Mouse (Mus musculus) hindbrain, embryonic 14.5 days (tissue): ENCODE data around the gene Dph3. TPM values are rescaled to one million over a fixed set of nuclear protein-coding genes. Genes with fewer than 3 reads are reported as not detected.

Experiments
- ATAC-seq: fragments of 200-750 bp; cut with Nextera tagmentation; 2 replicates; pipeline ENCODE4 v1.8.0; 2017; ENCODE audit warnings: moderate number of reproducible peaks, mild to moderate bottlenecking, moderate TSS enrichment, moderate library complexity; ENCODE audit not compliant: low FRiP score
- DNase-seq: peaks from one replicate; pipeline ENCODE4 v3.0.0-alpha.2; 2015; ENCODE audit warnings: low spot score
- H3K27ac ChIP-seq: fragments of 300-500 bp; sonication (generic); 2 replicates; pipeline ENCODE4 v1.5.1; 2014; ENCODE audit warnings: mild to moderate bottlenecking, moderate library complexity
- H3K27me3 ChIP-seq: fragments of 300-500 bp; sonication (generic); 2 replicates; pipeline ENCODE4 v1.6.1; 2014; ENCODE audit warnings: mild to moderate bottlenecking, low read length, mixed read lengths; ENCODE audit not compliant: control insufficient read depth, insufficient read depth
- H3K36me3 ChIP-seq: fragments of 300-500 bp; sonication (generic); replicated peaks from 2 replicates; pipeline ENCODE4 v1.6.1; 2014; ENCODE audit not compliant: control insufficient read depth, insufficient read depth
- H3K4me1 ChIP-seq: fragments of 300-500 bp; sonication (generic); replicated peaks from 2 replicates; pipeline ENCODE4 v1.6.1; 2014; ENCODE audit warnings: antibody characterized with exemption, low read length, mixed read lengths; ENCODE audit not compliant: control insufficient read depth, insufficient read depth
- H3K4me2 ChIP-seq: fragments of 300-500 bp; sonication (generic); replicated peaks from 2 replicates; pipeline ENCODE4 v1.6.1; 2014; ENCODE audit warnings: mild to moderate bottlenecking, moderate library complexity
- H3K4me3 ChIP-seq: fragments of 300-500 bp; sonication (generic); replicated peaks from 2 replicates; pipeline ENCODE4 v1.5.1; 2014; ENCODE audit warnings: mild to moderate bottlenecking, low read length
- H3K9ac ChIP-seq: fragments of 300-500 bp; sonication (generic); 2 replicates; pipeline ENCODE4 v1.6.1; 2014
- H3K9me3 ChIP-seq: fragments of 300-500 bp; sonication (generic); 2 replicates; pipeline ENCODE4 v1.6.1; 2016; ENCODE audit warnings: low read length; ENCODE audit not compliant: control insufficient read depth
- WGBS: fragments of 180-500 bp; shearing (Covaris S2); extraction: QIAGEN DNeasy Blood & Tissue Kit; methylation state at CpG from one replicate; pipeline ENCODE4 v1.1.7; 2014; 5-methylcytosine and 5-hydroxymethylcytosine counted together
- polyA plus RNA-seq: library from polyadenylated mRNA; unstranded; fragments of >200 nt; fragmentation: Nextera tagmentation; extraction: Ambion mirVana; gene quantifications from 2 replicates; pipeline ENCODE4 v1.2.1, GENCODE M21; 2014

The Dph3 gene
- polyA plus RNA-seq, 1 experiment from 2014 or later: 74.9 TPM

GRCm38 (mm10) chr14:32042108-32042507 is 43.4 kb downstream of the Dph3 start:
- DNase-seq: no peak
- no peak overlapping the region for H3K27ac ChIP-seq
- no peak for ATAC-seq
- H3K36me3 ChIP-seq: no peaks in the 10 kb centered on the region
- no peak overlapping the region for H3K9ac ChIP-seq
- WGBS: 85% methylated on average over 5 of the region's 5 CpGs
- H3K9me3 ChIP-seq: no peaks in the 10 kb centered on the region
- H3K4me3 ChIP-seq: no peak overlapping the region
- H3K27me3 ChIP-seq: no peaks in the 10 kb centered on the region
- no peak overlapping the region for H3K4me2 ChIP-seq
- no peaks in the 10 kb centered on the region for H3K4me1 ChIP-seq

GRCm38 (mm10) chr14:32037661-32038252 is 47.8 kb downstream of the Dph3 start:
- DNase-seq (no peak), ATAC-seq (no peak)
- WGBS: 84% methylated on average over 8 of the region's 8 CpGs
- Histone ChIP-seq H3K9ac (no peak overlapping the region), H3K27ac (no peak overlapping the region), H3K9me3 (no peaks in the 10 kb centered on the region), H3K36me3 (no peaks in the 10 kb centered on the region), H3K4me3 (no peak overlapping the region), H3K27me3 (no peaks in the 10 kb centered on the region), H3K4me1 (no peaks in the 10 kb centered on the region), H3K4me2 (no peak overlapping the region)

DNA sequence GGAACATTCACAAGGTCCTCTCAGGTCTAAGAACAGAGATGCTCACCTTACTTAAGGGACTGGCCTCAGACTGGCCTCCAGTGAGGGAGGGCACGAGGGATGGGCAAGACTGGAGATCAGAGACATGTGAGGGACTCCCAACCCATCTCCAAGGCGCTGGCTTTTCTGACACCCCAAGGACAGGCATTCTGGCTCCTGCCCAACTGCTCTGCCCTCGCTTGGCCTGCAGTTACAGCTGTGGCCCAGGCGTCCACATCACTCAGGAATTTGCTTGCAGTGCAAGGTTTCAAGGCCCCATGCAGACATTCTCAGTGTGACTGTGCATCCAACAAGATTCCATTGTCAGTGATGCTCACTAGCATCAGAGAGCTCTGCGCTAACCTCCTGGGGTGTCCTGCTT is 49.0 kb downstream of the Dph3 start:
- DNase-seq (no peak), ATAC-seq (no peak)
- H3K27ac ChIP-seq: no peak overlapping the region
- no peaks in the 10 kb centered on the region for H3K27me3 ChIP-seq
- no peaks in the 10 kb centered on the region for H3K4me1 ChIP-seq
- H3K9ac ChIP-seq: no peak overlapping the region
- H3K9me3 ChIP-seq: no peaks in the 10 kb centered on the region
- H3K4me2 ChIP-seq: no peak overlapping the region
- H3K36me3 ChIP-seq: no peaks in the 10 kb centered on the region
- WGBS: 72% methylated on average over 5 of the region's 5 CpGs
- no peak overlapping the region for H3K4me3 ChIP-seq

DNA sequence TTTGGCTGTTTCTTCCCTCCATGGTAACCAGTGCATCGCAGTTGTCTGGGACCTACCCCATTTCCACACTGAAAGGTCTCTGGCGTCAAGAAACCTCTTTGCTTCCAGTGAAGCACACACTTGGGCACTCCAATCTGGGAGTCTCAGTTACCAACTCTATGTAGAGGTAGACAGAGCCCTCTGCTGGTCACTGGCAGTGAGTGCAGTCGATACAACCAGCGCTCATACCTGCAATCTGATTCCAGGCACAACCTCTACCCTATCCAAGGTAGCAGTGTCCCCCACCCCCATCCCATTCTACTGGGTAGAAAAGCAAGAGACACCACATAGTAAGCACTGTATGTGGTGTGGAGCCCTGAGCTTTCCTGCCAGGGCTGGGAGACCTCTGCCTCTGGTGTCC is 53.0 kb downstream of the Dph3 start:
- Histone ChIP-seq H3K27ac (no peak overlapping the region), H3K4me3 (no peak overlapping the region), H3K9me3 (no peaks in the 10 kb centered on the region), H3K4me2 (no peak overlapping the region), H3K36me3 (no peaks in the 10 kb centered on the region), H3K9ac (no peak overlapping the region), H3K27me3 (no peaks in the 10 kb centered on the region), H3K4me1 (peaks cover 9% of the 10 kb centered on the region; the same call in 1 of the 2 replicates)
- 11% methylated on average over 4 of the region's 4 CpGs for WGBS
- ATAC-seq (peak; percentile 64; the same call in 1 of the 2 replicates), DNase-seq (peak; percentile 83)

Other genes with a start within 250 kb of the Dph3 start
- gene Galnt15, start 56.7 kb downstream of the Dph3 start, polyA plus RNA-seq: 0.47 and 0.51 TPM in 2 replicates
- gene Oxnad1, start 355 bp downstream of the Dph3 start, polyA plus RNA-seq: 17.4 and 18.3 TPM in 2 replicates
- gene Msmb, start 56.3 kb upstream of the Dph3 start, polyA plus RNA-seq: not detected in 2 replicates
- gene Ncoa4, start 74.1 kb upstream of the Dph3 start, polyA plus RNA-seq: 124 and 146 TPM in 2 replicates
- gene Timm23, start 116.2 kb upstream of the Dph3 start, polyA plus RNA-seq: 244 and 255 TPM in 2 replicates
- 40.1 and 44.8 TPM in 2 replicates for gene Parg, start 116.2 kb upstream of the Dph3 start, polyA plus RNA-seq
- 17.1 and 19.7 TPM in 2 replicates for gene Ogdhl, start 236.3 kb upstream of the Dph3 start, polyA plus RNA-seq